Mouse (Mus musculus): Measurements from ENCODE around the gene Cdk10. TPM values are rescaled to one million over a fixed set of nuclear protein-coding genes. Genes with fewer than 3 reads are reported as not detected.
A peak's percentile ranks its signal among the peaks of the same experiment; 100 is the strongest.
"Not testable (repeated sequence)": the region's sequence is repeated elsewhere in the genome, so short reads cannot be mapped to it uniquely, and the experiment has no call there.

Gene Cdk10
- polyA plus RNA-seq, 1 experiment from 2014 or later = 34.3 TPM

GRCm38 (mm10) chr8:123253451-123254098 is 28.9 kb downstream of the Cdk10 start:
- peak overlapping the region; percentile 97 for H3K9ac ChIP-seq (ENCODE audit: low read length)
- DNase-seq (ENCODE audit: low spot score, missing footprints) (no peak), ATAC-seq (ENCODE audit: low FRiP score) (no peak; the same call in none of the 2 replicates)
- peaks cover 19% of the 10 kb centered on the region; the same call in 1 of the 2 replicates for H3K36me3 ChIP-seq (ENCODE audit: control insufficient read depth, insufficient read depth, low read length)
- peak overlapping the region; percentile 97 for H3K4me3 ChIP-seq (ENCODE audit: low read depth, low read length)
- no peaks in the 10 kb centered on the region for H3K9me3 ChIP-seq (ENCODE audit: control insufficient read depth, low read length)
- peak overlapping the region; percentile 75; the same call in 1 of the 2 replicates for H3K27ac ChIP-seq (ENCODE audit: low read depth, low read length)
- under 1% methylated on average over 32 of the region's 40 CpGs for WGBS
- H3K27me3 ChIP-seq (ENCODE audit: control insufficient read depth, insufficient read depth, low read length) = no peaks in the 10 kb centered on the region
- peaks cover 15% of the 10 kb centered on the region for H3K4me1 ChIP-seq (ENCODE audit: control insufficient read depth, insufficient read depth, low read length)
- peak overlapping the region; percentile 96 for H3K4me2 ChIP-seq

- H3K4me1 ChIP-seq (ENCODE audit: control insufficient read depth, insufficient read depth, low read length) = peaks cover 15% of the 10 kb centered on the region
- peak within 1 kb of the TSS; percentile 97 for H3K9ac ChIP-seq (ENCODE audit: low read length)
- H3K27ac ChIP-seq (ENCODE audit: low read depth, low read length) = peak within 1 kb of the TSS; percentile 75; the same call in 1 of the 2 replicates
- H3K36me3 ChIP-seq (ENCODE audit: control insufficient read depth, insufficient read depth, low read length) = peaks cover 16% of the 10 kb centered on the region; the same call in 1 of the 2 replicates
- ATAC-seq (ENCODE audit: low FRiP score) (peak; percentile 96), DNase-seq (ENCODE audit: low spot score, missing footprints) (peak; percentile 98)
- H3K4me3 ChIP-seq (ENCODE audit: low read depth, low read length) = peak within 1 kb of the TSS; percentile 97
- under 1% methylated on average over 84 of the region's 99 CpGs for WGBS
- no peaks in the 10 kb centered on the region for H3K9me3 ChIP-seq (ENCODE audit: control insufficient read depth, low read length)
- H3K27me3 ChIP-seq (ENCODE audit: control insufficient read depth, insufficient read depth, low read length) = no peaks in the 10 kb centered on the region
- peak within 1 kb of the TSS; percentile 96 for H3K4me2 ChIP-seq
Observed at GRCm38 (mm10) chr8:123254099-123254885, 29.6 kb downstream of the Cdk10 start, which contains the start of the genes Zfp276 and Vps9d1. Zfp276 (plus strand) TSS chr8:123254195. Vps9d1 (minus strand) TSS chr8:123254348.

- Histone ChIP-seq H3K9ac (ENCODE audit: low read length) (peak overlapping the region; percentile 97), H3K4me3 (ENCODE audit: low read depth, low read length) (peak overlapping the region; percentile 97), H3K4me1 (ENCODE audit: control insufficient read depth, insufficient read depth, low read length) (peaks cover 15% of the 10 kb centered on the region), H3K36me3 (ENCODE audit: control insufficient read depth, insufficient read depth, low read length) (peaks cover 15% of the 10 kb centered on the region; the same call in 1 of the 2 replicates), H3K9me3 (ENCODE audit: control insufficient read depth, low read length) (no peaks in the 10 kb centered on the region), H3K4me2 (peak overlapping the region; percentile 96), H3K27me3 (ENCODE audit: control insufficient read depth, insufficient read depth, low read length) (no peaks in the 10 kb centered on the region), H3K27ac (ENCODE audit: low read depth, low read length) (no peak overlapping the region)
- DNase-seq (ENCODE audit: low spot score, missing footprints) = peak; percentile 8
- 75% methylated on average over 6 of the region's 6 CpGs for WGBS
- ATAC-seq (ENCODE audit: low FRiP score) = no peak
Observed at GRCm38 (mm10) chr8:123255170-123255569, 30.5 kb downstream of the Cdk10 start.

GRCm38 (mm10) chr8:123257114-123257513 is 32.5 kb downstream of the Cdk10 start:
- Histone ChIP-seq H3K27me3 (ENCODE audit: control insufficient read depth, insufficient read depth, low read length) (no peaks in the 10 kb centered on the region), H3K4me3 (ENCODE audit: low read depth, low read length) (no peak overlapping the region), H3K9ac (ENCODE audit: low read length) (no peak overlapping the region), H3K9me3 (ENCODE audit: control insufficient read depth, low read length) (no peaks in the 10 kb centered on the region), H3K4me2 (no peak overlapping the region), H3K4me1 (ENCODE audit: control insufficient read depth, insufficient read depth, low read length) (peaks cover 15% of the 10 kb centered on the region), H3K36me3 (ENCODE audit: control insufficient read depth, insufficient read depth, low read length) (peaks cover 10% of the 10 kb centered on the region; the same call in 1 of the 2 replicates), H3K27ac (ENCODE audit: low read depth, low read length) (no peak overlapping the region)
- DNase-seq (ENCODE audit: low spot score, missing footprints) (peak; percentile 39), ATAC-seq (ENCODE audit: low FRiP score) (no peak)
- 76% methylated on average over 3 of the region's 3 CpGs for WGBS

- H3K36me3 ChIP-seq (ENCODE audit: control insufficient read depth, insufficient read depth, low read length); H3K9me3 ChIP-seq (ENCODE audit: control insufficient read depth, low read length); DNase-seq (ENCODE audit: low spot score, missing footprints); ATAC-seq (ENCODE audit: low FRiP score); H3K4me3 ChIP-seq (ENCODE audit: low read depth, low read length); H3K27ac ChIP-seq (ENCODE audit: low read depth, low read length); H3K4me2 ChIP-seq; H3K9ac ChIP-seq (ENCODE audit: low read length); H3K27me3 ChIP-seq (ENCODE audit: control insufficient read depth, insufficient read depth, low read length): not testable (repeated sequence)
- WGBS = 94% methylated on average over 8 of the region's 8 CpGs
- H3K4me1 ChIP-seq (ENCODE audit: control insufficient read depth, insufficient read depth, low read length) = peaks cover 15% of the 10 kb centered on the region
Observed at GRCm38 (mm10) chr8:123257593-123257992, 33.0 kb downstream of the Cdk10 start.

- ATAC-seq (ENCODE audit: low FRiP score) (0 out of 2 replicates have a peak, but pooled peaks have one; percentile 48), DNase-seq (ENCODE audit: low spot score, missing footprints) (peak; percentile 78)
- Histone ChIP-seq H3K27me3 (ENCODE audit: control insufficient read depth, insufficient read depth, low read length) (no peaks in the 10 kb centered on the region), H3K4me1 (ENCODE audit: control insufficient read depth, insufficient read depth, low read length) (no peaks in the 10 kb centered on the region), H3K4me2 (no peak overlapping the region), H3K27ac (ENCODE audit: low read depth, low read length) (no peak overlapping the region), H3K9me3 (ENCODE audit: control insufficient read depth, low read length) (no peaks in the 10 kb centered on the region), H3K36me3 (ENCODE audit: control insufficient read depth, insufficient read depth, low read length) (peaks cover 21% of the 10 kb centered on the region), H3K4me3 (ENCODE audit: low read depth, low read length) (no peak overlapping the region), H3K9ac (ENCODE audit: low read length) (no peak overlapping the region)
- 78% methylated on average over 14 of the region's 14 CpGs for WGBS
Observed at GRCm38 (mm10) chr8:123267926-123268656, 43.4 kb downstream of the Cdk10 start.

- Histone ChIP-seq H3K27me3 (ENCODE audit: control insufficient read depth, insufficient read depth, low read length) (no peaks in the 10 kb centered on the region), H3K4me1 (ENCODE audit: control insufficient read depth, insufficient read depth, low read length) (no peaks in the 10 kb centered on the region), H3K4me3 (ENCODE audit: low read depth, low read length) (no peak overlapping the region), H3K9me3 (ENCODE audit: control insufficient read depth, low read length) (no peaks in the 10 kb centered on the region), H3K9ac (ENCODE audit: low read length) (no peak overlapping the region), H3K4me2 (no peak overlapping the region), H3K27ac (ENCODE audit: low read depth, low read length) (no peak overlapping the region), H3K36me3 (ENCODE audit: control insufficient read depth, insufficient read depth, low read length) (peaks cover 12% of the 10 kb centered on the region)
- ATAC-seq (ENCODE audit: low FRiP score) (no peak), DNase-seq (ENCODE audit: low spot score, missing footprints) (peak; percentile 81)
- 92% methylated on average over 10 of the region's 10 CpGs for WGBS
Observed at GRCm38 (mm10) chr8:123271147-123271546, 46.5 kb downstream of the Cdk10 start.

- ATAC-seq (ENCODE audit: low FRiP score) (no peak), DNase-seq (ENCODE audit: low spot score, missing footprints) (peak; percentile 67)
- WGBS = 86% methylated on average over 4 of the region's 4 CpGs
- H3K27me3 ChIP-seq (ENCODE audit: control insufficient read depth, insufficient read depth, low read length) = no peaks in the 10 kb centered on the region
- no peak overlapping the region for H3K9ac ChIP-seq (ENCODE audit: low read length)
- H3K4me1 ChIP-seq (ENCODE audit: control insufficient read depth, insufficient read depth, low read length) = no peaks in the 10 kb centered on the region
- no peak overlapping the region for H3K27ac ChIP-seq (ENCODE audit: low read depth, low read length)
- peaks cover 9% of the 10 kb centered on the region for H3K36me3 ChIP-seq (ENCODE audit: control insufficient read depth, insufficient read depth, low read length)
- H3K4me3 ChIP-seq (ENCODE audit: low read depth, low read length) = no peak overlapping the region
- no peaks in the 10 kb centered on the region for H3K9me3 ChIP-seq (ENCODE audit: control insufficient read depth, low read length)
- H3K4me2 ChIP-seq = no peak overlapping the region
Observed at GRCm38 (mm10) chr8:123271901-123272300, 47.3 kb downstream of the Cdk10 start.

All from midbrain, embryonic 11.5 days (tissue).